ENCODE assay signal across 23 mouse cellular contexts in the genomic region with DNA sequence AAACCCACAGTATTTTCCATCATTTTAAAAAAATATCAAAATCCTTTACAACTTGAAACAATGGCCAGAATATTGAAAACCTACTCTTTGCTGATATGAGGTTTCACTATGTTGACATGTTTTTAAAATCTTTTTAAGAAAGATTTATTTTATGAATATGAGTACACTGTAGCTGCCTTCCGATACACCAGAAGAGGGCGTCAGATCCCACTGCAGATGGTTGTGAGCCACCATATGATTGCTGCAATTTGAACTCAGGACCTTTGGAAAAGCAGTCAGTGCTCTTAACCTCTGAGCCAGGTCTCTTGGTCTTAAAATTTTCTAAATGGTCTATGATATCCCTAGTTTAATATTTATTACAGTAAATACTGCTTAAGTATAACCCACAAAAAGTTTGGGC. TPM values are rescaled to one million over a fixed set of nuclear protein-coding genes. Genes with fewer than 3 reads are reported as not detected.
A peak's percentile ranks its signal among the peaks of the same experiment; 100 is the strongest.
DNase-seq lines count a peak whose midpoint lies in the region; ATAC-seq and TF ChIP-seq lines count a peak whose summit lies in the region.
"Had no signal": no experiment of that assay in that cellular context is flagged by ENCODE, and none has a peak within 500 bp of the region (broad histone marks: within the 10 kb centered on the region; RNA-seq: fewer than 3 reads in every experiment).

No protein-coding gene starts in this region.

- ATAC-seq in CD4-positive, CD25-positive, alpha-beta regulatory T cell, adult 4 months: no peak
- ATAC-seq: forebrain, embryonic 16.5 days had no signal

- TF ChIP-seq CTCF in layer of hippocampus, adult 2 months (conservative IDR thresholded peaks at IDR 0.05): peak; percentile 52

- no peak overlapping the region for H3K4me3 ChIP-seq in layer of hippocampus, adult 2 months
- H3K4me3 ChIP-seq: forebrain, embryonic 10.5 days; heart, embryonic 13.5 days; hindbrain, embryonic 12.5 days; limb, embryonic 10.5 days; liver, embryonic 13.5 days had no signal

- no peak overlapping the region for H3K27ac ChIP-seq in layer of hippocampus, adult 2 months
- H3K27ac ChIP-seq: forebrain, embryonic 10.5 days; heart, embryonic 13.5 days; hindbrain, embryonic 12.5 days; limb, embryonic 10.5 days; liver, embryonic 13.5 days had no signal

- DNase-seq in CD4-positive, CD25-positive, alpha-beta regulatory T cell, adult 2 months (ENCODE audit: low read depth, low spot score): peak; percentile 52
- DNase-seq in layer of hippocampus, adult 2 months (ENCODE audit: low spot score in 2 of 2): no peak
- DNase-seq in layer of hippocampus, adult 18-20 months (ENCODE audit: low spot score in 2 of 2): no peak
- peak; percentile 12 for DNase-seq in lung, postnatal 36 days
- no peak for DNase-seq in lung, adult 18-20 months
- no peak for DNase-seq in testis, postnatal 10 days (ENCODE audit: low spot score)
- DNase-seq: adrenal gland, postnatal 36 days; cerebellum, adult 11-12 months; cerebellum, postnatal 10 days; gastrocnemius, postnatal 14 days; heart, adult 18-20 months; heart, postnatal 14 days; kidney, adult 8-10 months; kidney, postnatal 25 days; layer of hippocampus, adult 9-11 months; liver, embryonic 13.5 days; thymus, postnatal 25 days had no signal

RNA-seq across cellular contexts. Expression of a gene that starts 10.5 kb away (rescaled TPM):
- 10 to 100 TPM in 1 of 2 experiments, 1 to 10 TPM in 1; 8.3 to 10.9 TPM for polyA plus RNA-seq in CD4-positive, CD25-positive, alpha-beta regulatory T cell, adult 4 months (2017; shearing (Covaris generic))
- total RNA-seq in layer of hippocampus, adult 2 months (2021): 1 to 10 TPM; 6.2 TPM
- 1 to 10 TPM; 5.3 to 5.8 TPM for total RNA-seq in layer of hippocampus, adult 18-20 months (2021)

RNA-seq across cellular contexts. Expression of a gene that starts 20.0 kb away (rescaled TPM):
- polyA plus RNA-seq in CD4-positive, CD25-positive, alpha-beta regulatory T cell, adult 4 months (2017; shearing (Covaris generic)): 10 to 100 TPM in 1 of 2 experiments, 1 to 10 TPM in 1; 6.8 to 12.1 TPM
- 10 to 100 TPM in 1 of 2 experiments, 1 to 10 TPM in 1; 8.5 to 16.7 TPM for total RNA-seq in layer of hippocampus, adult 2 months (2021)
- total RNA-seq in layer of hippocampus, adult 18-20 months (2021): 10 to 100 TPM in 1 of 2 experiments, 1 to 10 TPM in 1; 9.0 to 13.0 TPM

RNA-seq across cellular contexts. Expression of a gene that starts 31.3 kb away (rescaled TPM):
- polyA plus RNA-seq in CD4-positive, CD25-positive, alpha-beta regulatory T cell, adult 4 months (2017; shearing (Covaris generic)): 100 to 1,000 TPM in 1 of 2 experiments, 10 to 100 TPM in 1; 85.3 to 138 TPM
- 10 to 100 TPM; 87.7 to 92.2 TPM for total RNA-seq in layer of hippocampus, adult 2 months (2021)
- total RNA-seq in layer of hippocampus, adult 18-20 months (2021): 10 to 100 TPM; 80.6 to 88.2 TPM

RNA-seq across cellular contexts. Expression of a gene that starts 40.6 kb away (rescaled TPM):
- 1 to 10 TPM; 2.8 to 2.9 TPM for polyA plus RNA-seq in CD4-positive, CD25-positive, alpha-beta regulatory T cell, adult 4 months (2017; shearing (Covaris generic))
- total RNA-seq in layer of hippocampus, adult 2 months (2021): 10 to 100 TPM in 1 of 2 experiments, 1 to 10 TPM in 1; 8.9 to 11.5 TPM
- total RNA-seq in layer of hippocampus, adult 18-20 months (2021): 1 to 10 TPM; 7.4 to 7.9 TPM

RNA-seq across cellular contexts. Expression of a gene that starts 40.8 kb away (rescaled TPM):
- polyA plus RNA-seq in CD4-positive, CD25-positive, alpha-beta regulatory T cell, adult 4 months (2017; shearing (Covaris generic)): 1 to 10 TPM; 1.6 to 2.5 TPM
- 1 to 10 TPM; 7.4 to 7.5 TPM for total RNA-seq in layer of hippocampus, adult 2 months (2021)
- total RNA-seq in layer of hippocampus, adult 18-20 months (2021): 1 to 10 TPM; 7.1 to 7.5 TPM

Comparison
In these comparisons a context has a peak if more than half of its experiments do, and no peak if none do; other contexts are left out.
1. DNase-seq: peak in CD4-positive, CD25-positive, alpha-beta regulatory T cell, adult 2 months (single experiment) and lung, postnatal 36 days (single experiment); none in layer of hippocampus, adult 2 months (0 of 2), layer of hippocampus, adult 18-20 months (0 of 2), lung, adult 18-20 months (0 of 2) and testis, postnatal 10 days (single experiment).